Mouse (Mus musculus) c-Kit-positive CD71-negative TER-119-negative erythroid progenitor cells, embryonic 14.5 days (primary cell): Measurements from ENCODE around the gene Kcnq5.
A peak's percentile ranks its signal among the peaks of the same experiment; 100 is the strongest.
"Not testable (repeated sequence)": the region's sequence is repeated elsewhere in the genome, so short reads cannot be mapped to it uniquely, and the experiment has no call there.

ENCODE experiments used
- DNase-seq: peaks from one replicate; pipeline ENCODE4 v3.0.0-alpha.2; 2013; ENCODE audit warnings: low read depth

Gene Kcnq5

DNA sequence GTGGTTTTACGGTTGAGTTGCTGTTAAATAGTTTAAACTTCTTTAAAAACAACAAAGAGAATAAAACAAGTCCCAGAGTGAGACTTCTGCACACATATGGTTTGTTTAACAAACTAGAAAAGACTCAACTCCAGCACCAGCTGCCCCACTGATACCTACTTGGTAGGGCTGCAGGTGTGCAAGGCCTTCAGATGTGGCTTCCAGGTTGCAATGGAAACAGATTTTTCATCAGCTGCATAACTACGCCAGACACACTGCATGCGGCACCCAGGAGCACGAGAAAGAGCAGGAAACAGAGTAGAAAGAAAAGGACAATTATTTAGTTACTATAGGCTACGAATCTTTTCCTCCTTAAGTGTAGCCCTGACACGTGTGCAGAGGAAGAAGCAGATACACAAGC, 492.4 kb downstream of the Kcnq5 start:
- no peak for DNase-seq

DNA sequence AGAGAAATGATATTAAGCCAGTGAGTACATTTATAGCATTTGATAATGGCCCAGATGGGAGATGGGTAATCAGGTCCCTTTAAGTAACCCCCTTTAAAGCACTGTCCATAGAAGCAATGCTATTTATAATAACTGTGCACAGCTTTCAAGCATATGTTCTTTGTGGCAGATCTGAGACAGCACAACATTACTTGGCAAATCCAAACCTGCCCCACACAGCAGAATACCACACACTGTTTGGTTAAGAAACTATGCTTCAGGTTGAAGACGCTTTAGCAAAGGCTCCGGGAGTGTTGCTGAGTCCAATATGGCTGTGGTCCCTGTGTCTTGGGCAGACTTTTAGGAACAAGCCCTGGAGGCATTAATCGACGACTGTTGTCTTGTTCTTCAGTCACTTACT, 495.3 kb downstream of the Kcnq5 start:
- DNase-seq, result no peak

DNA sequence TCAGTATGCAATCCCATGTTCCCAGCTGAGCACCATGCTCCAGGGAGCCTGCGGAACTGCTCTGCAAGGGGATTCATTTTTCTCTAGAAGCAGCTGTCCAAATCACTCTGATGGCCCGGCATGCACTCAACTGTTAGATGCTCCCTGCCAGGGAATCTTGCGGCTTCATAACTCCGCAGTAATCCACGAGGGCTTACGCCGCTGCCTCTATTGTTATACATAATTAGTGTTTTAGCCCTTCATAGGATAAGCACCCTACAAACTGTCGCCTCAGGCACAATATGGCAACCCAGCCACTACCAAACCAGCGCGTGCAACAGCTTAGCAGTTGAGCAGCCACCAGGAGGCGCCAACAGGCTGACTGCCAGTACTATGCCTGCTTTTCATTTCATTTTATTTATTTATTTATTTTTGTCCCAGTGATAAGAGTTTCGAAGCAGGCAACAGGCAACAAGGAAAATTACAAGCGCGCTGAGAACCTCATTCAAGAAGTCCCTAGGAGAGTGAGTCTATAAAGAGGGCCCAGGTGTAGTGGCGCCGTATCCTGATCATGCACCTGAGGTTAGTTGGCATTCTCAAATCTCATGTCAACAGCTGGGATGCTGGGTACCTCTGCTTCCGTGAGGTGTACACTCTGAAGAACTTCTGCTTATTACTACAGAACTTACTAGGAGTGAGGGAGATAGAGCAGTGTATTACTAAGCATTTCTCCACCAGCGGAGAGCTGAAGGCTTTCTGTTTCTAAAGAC, 500.6 kb downstream of the Kcnq5 start:
- peak; percentile 12 for DNase-seq

DNA sequence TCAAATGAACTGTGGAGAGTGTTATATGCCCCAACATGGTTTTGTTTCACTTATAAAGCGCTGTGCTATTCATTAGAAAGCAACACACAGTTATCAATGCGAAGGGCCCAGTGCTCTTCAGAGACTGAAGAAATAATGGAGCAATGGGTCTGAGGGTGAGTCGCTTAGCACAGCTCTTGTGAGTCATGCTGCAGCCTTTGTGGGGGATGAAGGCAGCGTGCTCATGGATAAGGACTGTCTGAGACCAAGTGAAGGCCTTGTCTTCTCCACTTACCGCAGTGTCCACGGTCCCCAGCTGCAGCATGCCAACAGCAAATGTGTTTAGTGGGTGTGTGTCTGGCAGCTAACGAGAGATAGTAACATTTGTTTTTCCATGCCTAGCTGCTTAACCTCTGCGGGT, 503.2 kb downstream of the Kcnq5 start:
- DNase-seq, result no peak

DNA sequence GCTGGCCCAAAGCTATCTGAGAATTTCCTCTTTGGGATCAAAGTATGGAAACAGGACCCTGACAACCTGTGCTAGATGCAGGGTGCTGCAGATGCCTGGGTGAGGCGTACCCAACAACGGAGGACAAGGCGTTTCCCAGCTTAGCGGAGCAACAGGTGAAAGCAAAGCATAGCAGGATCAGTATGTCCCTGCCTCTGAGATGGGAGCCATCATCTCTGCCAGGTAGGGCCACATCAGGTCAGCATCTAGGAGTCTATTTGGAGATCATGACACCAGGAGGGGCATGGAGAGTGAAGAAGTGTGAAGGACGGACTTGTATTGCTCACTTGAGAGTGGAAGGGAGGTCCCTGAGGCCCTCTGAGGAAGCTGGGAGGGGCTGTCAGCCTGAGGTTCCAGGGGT, 505.8 kb downstream of the Kcnq5 start:
- DNase-seq, result no peak

DNA sequence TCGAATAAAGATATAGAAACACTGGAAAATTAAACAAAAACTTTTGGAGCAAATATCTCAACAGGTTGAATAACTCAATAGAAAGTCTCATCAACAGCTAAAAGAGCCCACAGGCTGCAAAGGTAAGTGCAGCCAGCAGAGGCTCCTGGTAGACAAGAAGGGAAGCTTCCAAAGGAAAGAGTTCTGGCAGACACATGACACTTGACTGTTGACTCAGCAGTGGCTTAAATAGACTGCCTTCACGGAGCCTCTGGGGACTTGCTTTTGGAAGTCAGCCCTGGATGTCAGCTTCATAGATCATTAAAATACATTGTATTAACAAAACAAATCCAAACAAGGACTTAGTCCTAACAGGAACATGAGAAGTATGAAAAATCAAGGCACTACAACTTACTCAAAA, 513.5 kb downstream of the Kcnq5 start:
- no peak for DNase-seq

DNA sequence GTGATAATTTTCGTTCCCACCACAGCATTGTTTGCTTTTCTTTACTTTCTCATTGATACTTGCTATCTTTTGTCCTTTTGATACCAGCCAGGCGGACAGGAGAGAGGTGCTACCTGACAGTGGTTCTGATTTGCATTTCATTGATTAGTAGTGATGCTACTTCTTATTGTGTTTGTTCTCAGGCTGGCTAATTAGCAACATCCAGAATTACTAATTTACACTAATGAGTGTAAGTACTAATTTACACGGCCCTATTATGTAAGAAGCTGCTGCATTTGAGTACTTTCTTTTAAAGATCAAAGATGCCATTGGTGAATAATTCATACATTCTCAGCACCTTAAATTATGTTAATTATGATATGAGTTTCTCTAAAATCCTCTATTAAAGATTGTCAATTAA, 525.0 kb downstream of the Kcnq5 start:
- DNase-seq, result no peak

DNA sequence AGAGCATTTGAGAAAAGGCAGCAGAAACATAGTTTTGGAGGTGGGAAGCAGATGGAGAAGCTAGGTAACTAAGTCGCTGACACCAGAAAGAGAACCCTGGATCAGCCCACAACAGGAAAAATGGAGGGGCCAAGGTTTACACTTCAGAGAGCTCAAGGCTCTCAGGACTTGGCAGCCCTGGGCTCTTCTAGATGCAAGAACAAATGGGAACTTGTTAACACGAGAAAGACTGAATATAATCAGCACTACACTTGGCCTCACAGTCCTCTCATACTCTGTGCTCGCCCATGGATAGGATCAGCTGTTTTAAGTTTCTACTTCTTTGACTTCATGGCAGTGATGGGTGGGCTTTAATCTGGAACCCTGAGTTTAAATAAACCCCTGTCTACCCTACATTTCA, 526.9 kb downstream of the Kcnq5 start:
- no peak for DNase-seq

DNA sequence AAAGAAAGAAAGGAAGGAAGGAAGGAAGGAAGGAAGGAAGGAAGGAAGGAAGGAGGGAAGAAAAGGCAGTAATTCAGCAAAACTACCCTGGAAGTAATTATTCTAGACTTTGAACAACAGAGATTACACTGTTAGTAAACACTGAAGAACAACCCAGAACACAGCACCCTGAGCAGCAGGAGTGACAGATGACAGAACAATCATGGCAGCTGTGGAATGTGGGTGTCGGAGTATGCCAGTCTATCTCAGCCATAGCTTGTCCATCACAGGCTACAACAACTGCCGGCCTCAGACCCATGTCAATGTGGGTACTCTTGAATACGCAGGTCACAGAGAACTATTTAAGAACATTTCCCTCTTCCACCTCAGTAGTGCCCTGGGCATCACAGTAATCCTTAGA, 530.1 kb downstream of the Kcnq5 start:
- DNase-seq, result no peak

DNA sequence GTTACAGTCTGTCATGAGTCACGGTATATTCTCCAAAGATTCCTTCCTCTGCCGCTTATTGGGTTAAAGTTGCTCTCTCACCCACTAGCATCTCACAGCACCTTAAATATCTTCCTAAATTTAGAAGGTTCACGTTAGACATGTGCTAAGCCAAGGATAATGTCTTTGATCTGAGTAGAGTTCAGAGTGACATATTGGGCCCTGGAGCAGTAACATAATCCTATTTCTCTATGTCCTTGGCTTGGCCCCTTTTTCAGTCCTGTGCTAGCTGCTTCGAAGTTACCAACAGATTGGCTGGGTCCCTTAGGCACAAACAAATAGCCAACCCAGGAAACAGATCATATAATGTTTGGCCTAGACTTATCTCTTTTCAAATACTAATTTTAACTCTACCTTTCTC, 533.7 kb downstream of the Kcnq5 start:
- DNase-seq, result no peak

DNA sequence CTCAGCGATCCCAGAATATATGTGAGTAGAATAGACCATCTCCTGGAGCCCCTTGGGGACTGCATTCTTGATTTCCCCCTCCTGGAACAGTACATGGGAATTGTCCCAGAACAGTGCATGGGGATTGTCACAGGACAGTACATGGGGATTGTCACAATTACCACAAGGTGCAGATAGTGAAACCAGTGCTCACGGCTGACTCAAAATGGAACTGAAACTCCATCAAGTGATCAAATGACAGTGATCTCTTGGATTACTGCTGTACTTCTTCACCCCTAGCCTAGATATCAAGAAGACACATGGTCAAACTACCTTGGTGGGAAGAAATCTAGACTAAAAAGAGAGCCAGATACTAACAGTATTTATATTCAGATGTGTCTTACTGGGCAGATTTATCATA, 536.1 kb downstream of the Kcnq5 start:
- DNase-seq, result no peak

DNA sequence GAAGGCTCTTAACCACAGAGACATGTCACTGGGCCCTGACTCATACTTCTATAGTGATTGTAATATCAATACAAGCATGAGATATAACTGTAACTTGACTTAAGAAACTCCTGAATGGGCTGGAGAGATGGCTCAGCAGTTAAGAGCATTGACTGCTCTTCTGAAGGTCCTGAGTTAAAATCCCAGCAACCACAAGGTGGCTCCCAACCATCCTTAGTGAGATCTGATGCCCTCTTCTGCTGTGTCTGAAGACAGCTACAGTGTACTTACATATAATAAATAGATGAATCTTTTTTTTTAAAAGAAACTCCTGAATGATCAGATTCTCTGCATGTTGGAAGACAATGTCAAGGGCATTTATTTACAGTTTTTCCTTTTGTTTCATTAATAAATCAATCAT, 542.4 kb downstream of the Kcnq5 start:
- DNase-seq, result no peak

DNA sequence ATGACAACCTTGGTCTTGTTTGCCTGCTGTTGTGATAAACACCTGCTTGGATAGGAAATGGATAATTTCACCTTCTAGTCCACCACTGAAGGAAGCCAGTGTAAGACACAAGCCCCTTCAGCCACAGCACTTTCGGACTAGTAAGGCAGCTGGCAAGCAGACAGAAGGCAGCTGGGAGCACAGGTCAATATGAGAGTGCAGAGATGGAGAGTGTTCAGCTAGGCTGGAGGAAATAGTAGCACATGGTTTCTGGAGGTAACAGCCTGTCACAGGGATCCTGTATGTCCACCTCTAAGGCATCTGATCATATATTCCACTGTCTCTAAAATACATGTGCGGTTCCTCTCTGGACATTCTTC, 549.6 kb downstream of the Kcnq5 start:
- DNase-seq, result no peak

DNA sequence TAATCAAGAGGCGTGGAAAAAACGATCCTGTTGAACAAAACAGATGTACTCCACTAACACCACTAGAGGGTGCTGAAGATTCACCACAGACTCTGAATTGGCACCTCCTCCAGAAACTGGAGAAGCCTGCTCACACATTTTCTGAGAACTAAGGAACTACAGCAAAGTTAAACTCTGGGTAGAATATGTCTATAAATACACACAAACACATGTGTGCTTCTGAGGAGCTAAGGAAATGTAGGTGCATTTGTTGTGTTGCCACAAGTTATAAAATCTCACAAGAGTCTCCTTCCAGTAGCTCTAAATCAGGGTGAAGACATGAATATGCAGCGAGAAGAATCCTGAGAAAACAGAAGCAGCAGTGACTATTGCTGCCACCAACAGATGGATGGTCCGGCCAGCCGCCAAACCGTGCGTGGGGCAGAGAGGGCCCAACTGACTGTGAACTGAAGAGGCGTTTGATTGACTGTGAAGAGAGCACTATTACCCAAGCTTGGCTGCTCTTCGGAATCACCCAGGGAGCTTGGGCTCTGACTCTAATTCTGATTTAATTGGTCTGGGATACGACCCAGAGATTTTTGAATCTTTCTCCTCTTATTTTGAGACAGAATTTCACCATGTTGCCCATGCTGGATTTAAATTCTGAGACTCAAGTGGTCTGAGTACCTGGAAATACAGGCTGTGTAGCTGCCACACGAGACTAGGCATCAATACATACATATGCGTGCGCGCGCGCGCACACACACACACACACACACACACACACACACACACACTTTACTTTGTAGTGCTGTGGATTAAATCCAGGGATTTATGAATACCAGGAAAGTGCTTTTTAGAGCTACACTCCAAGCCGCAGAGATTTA, 550.2 kb downstream of the Kcnq5 start:
- peak; percentile 32 for DNase-seq

DNA sequence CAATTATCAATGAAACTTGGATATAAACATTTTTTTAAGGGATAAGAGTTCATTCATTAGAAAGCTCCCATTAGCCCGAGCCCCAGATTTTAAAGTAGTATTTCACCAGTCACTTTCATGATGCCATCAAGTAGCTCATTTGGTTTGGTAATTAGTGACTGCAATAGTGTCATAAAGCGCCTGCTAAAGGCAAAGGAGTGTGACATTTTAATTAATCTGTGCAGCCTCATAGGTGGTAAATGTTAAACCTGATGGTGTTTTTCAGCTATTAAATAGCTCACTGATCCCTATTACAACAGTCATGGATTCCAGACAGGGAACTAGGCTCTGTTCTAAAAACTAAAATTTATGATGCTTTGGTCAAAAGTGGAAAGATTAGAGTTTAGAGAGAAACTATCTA, 554.5 kb downstream of the Kcnq5 start:
- no peak for DNase-seq

DNA sequence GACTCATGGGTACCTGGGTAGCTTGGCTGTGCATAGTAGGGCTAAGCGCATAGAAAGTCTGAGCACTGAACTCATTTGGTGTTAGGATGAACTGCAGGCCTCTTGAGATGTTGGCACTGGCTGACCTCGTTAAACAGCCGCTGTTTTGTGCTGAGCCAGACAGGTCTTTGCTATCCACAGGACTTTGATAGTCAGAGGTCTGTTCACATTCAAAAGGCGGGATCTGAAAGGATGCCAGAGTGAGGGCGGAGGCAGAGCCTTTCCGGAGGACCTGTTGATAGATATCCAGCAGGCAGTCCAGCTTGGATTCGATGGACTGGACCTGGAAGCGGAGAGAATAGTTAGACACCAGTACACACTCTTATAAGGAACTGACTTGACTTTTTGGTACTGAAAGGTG, 558.9 kb downstream of the Kcnq5 start:
- DNase-seq, result no peak

DNA sequence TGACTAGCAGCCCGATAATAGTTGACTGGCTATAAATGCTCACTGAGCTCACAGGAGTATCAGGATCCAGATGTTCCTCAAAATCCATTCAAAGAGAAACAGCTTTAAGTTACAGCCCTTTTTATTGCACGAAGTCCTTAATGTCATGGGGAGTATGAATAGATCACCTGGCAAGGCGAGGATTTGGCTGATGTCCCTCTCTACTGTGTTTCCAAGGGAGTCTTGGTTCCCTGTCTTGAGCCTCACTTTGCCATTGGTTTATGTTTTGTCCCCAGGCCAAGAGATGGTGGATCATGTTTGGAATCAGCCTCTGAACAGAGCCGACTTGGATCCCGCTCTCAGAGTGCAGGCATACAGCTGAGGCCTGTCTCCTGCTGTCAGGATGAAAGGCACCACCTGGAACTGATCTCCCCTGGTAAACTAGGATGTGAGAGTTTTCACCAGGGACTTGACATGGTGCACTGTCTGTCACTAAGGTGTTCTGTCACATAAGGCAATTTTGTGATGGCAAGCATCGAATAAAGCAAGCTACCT, 570.5 kb downstream of the Kcnq5 start:
- no peak for DNase-seq

DNA sequence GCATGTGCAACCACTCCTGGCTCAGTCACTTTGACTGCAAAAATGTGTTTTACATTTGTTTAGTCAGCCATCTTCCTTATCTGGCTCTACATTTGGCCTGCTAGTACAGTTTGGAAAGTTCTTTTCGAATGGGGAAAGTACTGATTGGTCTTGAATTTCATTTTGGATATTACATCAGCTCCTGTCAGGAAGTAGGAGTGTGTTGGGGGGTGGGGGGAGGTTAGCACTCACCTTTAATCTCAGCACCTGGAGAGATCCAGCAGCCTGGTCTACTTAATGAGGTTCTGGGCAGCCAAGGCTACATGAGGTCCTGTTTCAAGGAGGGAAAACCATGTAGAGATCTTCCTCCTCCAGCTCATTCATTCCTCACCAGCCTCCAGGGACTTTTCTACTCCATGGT, 578.5 kb downstream of the Kcnq5 start, which contains the start of gene Khdc1b:
Khdc1b (plus strand) TSS at position 301 of the 400 bp plus-strand sequence.
- no peak for DNase-seq

DNA sequence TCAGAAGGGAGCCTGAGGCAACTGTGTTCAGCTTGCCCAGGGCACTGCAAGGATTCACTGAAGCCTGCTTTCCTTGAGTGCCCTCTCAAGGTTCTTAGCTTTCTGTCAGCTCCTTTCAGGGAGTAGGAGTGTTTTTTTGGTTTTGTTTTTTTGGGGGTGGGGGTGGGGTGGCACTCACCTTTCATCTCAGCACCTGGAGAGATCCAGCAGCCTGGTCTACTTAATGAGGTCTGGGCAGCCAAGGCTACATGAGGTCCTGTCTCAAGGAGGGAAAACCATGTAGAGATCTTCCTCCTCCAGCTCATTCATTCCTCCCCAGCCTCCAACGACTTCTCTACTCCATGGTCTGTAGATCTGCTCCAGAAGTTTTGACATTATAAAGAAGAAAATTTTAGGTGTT, 593.7 kb downstream of the Kcnq5 start, which contains the start of gene Khdc1c:
Khdc1c (plus strand) TSS at position 301 of the 400 bp plus-strand sequence.
- not testable (repeated sequence) for DNase-seq

DNA sequence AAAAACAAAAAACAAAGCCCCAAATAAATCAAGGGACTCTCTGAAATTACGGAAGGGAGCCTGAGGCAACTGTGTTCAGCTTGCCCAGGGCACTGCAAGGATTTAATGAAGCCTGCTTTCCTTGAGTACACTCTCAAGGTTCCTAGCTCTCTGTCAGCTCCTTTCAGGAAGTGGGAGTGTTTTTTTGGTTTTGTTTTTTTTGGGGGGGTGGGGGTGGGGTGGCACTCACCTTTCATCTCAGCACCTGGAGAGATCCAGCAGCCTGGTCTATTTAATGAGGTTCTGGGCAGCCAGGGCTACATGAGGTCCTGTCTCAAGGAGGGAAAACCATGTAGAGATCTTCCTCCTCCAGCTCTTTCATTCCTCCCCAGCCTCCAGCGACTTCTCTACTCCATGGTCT, 612.4 kb downstream of the Kcnq5 start, which contains the start of gene Khdc1a:
Khdc1a (plus strand) TSS at position 301 of the 400 bp plus-strand sequence.
- DNase-seq, result no peak
